ENCODE assay signal across 8 mouse cellular contexts in genomic region chr7:105633801-105634135, GRCm38 (mm10). TPM values are rescaled to one million over a fixed set of nuclear protein-coding genes. Genes with fewer than 3 reads are reported as not detected.
A peak's percentile ranks its signal among the peaks of the same experiment; 100 is the strongest.
DNase-seq lines count a peak whose midpoint lies in the region; ATAC-seq and TF ChIP-seq lines count a peak whose summit lies in the region.

No protein-coding gene starts in this region.

- H3K27me3 ChIP-seq in heart, adult 2 months (ENCODE audit: control insufficient read depth, insufficient read depth, low read length), result no peaks in the 10 kb centered on the region
- H3K27me3 ChIP-seq in forebrain, embryonic 14.5 days (replicated peaks; ENCODE audit: control insufficient read depth, insufficient read depth, low read length), result no peaks in the 10 kb centered on the region
- peaks cover 6% of the 10 kb centered on the region for H3K27me3 ChIP-seq in liver, embryonic 16.5 days (ENCODE audit: control insufficient read depth, insufficient read depth, low read depth, low read length)

- H3K36me3 ChIP-seq in heart, adult 2 months (ENCODE audit: control insufficient read depth, insufficient read depth, low read length), result peaks cover 2% of the 10 kb centered on the region
- peaks cover 19% of the 10 kb centered on the region for H3K36me3 ChIP-seq in forebrain, embryonic 14.5 days (ENCODE audit: control insufficient read depth, insufficient read depth, low read length)
- no peaks in the 10 kb centered on the region for H3K36me3 ChIP-seq in liver, embryonic 16.5 days (ENCODE audit: control insufficient read depth, insufficient read depth)

- peak overlapping the region; percentile 88 for H3K27ac ChIP-seq in heart, adult 2 months
- H3K27ac ChIP-seq in forebrain, embryonic 14.5 days (ENCODE audit: low read depth, low read length), result peak overlapping the region; percentile 66; the same call in 1 of the 2 replicates
- no peak overlapping the region for H3K27ac ChIP-seq in liver, embryonic 16.5 days (ENCODE audit: low read length)

- ATAC-seq in CD4-positive, CD25-positive, alpha-beta regulatory T cell, adult 4 months, result peak; percentile 5
- no peak for ATAC-seq in forebrain, embryonic 14.5 days
- ATAC-seq in liver, embryonic 16.5 days (ENCODE audit: low read depth), result no peak

- no peak for DNase-seq in heart, adult 2 months
- DNase-seq in heart, adult 18-20 months, result no peak
- DNase-seq in forebrain, embryonic 14.5 days (ENCODE audit: low spot score), result no peak
- no peak for DNase-seq in right cerebral cortex, postnatal 10 days (ENCODE audit: low spot score in 2 of 2)
- no peak for DNase-seq in left cerebral cortex, postnatal 25 days (ENCODE audit: low spot score in 2 of 2)
- DNase-seq in urinary bladder, postnatal 4 days (ENCODE audit: low spot score in 2 of 2), result no peak

- no peak; the same call in 1 of the 2 replicates for TF ChIP-seq POLR2A in heart, adult 2 months (IDR thresholded peaks at IDR 0.05; ENCODE audit: insufficient read depth, low read depth, low read length)

- 7% methylated on average over 10 of the region's 10 CpGs for WGBS in heart, adult 2 months
- WGBS in forebrain, embryonic 14.5 days, result 4% methylated on average over 10 of the region's 10 CpGs
- WGBS in liver, embryonic 16.5 days (ENCODE audit: insufficient replicate concordance), result 4% methylated on average over 10 of the region's 10 CpGs

- peak overlapping the region; percentile 77 for H3K4me2 ChIP-seq in forebrain, embryonic 14.5 days (ENCODE audit: low read length)
- H3K4me2 ChIP-seq in liver, embryonic 16.5 days (ENCODE audit: low read depth, low read length), result peak overlapping the region; percentile 93

- H3K4me1 ChIP-seq in heart, adult 2 months (ENCODE audit: control insufficient read depth, insufficient read depth, low read length), result peaks cover 4% of the 10 kb centered on the region
- peaks cover 13% of the 10 kb centered on the region for H3K4me1 ChIP-seq in forebrain, embryonic 14.5 days (ENCODE audit: control insufficient read depth, insufficient read depth, low read length)
- H3K4me1 ChIP-seq in liver, embryonic 16.5 days (ENCODE audit: control insufficient read depth, low read depth, low read length), result peaks cover 11% of the 10 kb centered on the region

- no peaks in the 10 kb centered on the region for H3K9me3 ChIP-seq in forebrain, embryonic 14.5 days (replicated peaks; ENCODE audit: control insufficient read depth, low read length)
- no peaks in the 10 kb centered on the region for H3K9me3 ChIP-seq in liver, embryonic 16.5 days (replicated peaks; ENCODE audit: control insufficient read depth, low read length)

- TF ChIP-seq EP300 in heart, adult 2 months (IDR thresholded peaks at IDR 0.05; ENCODE audit: insufficient read depth, low read depth, low read length), result no peak

- no peak for TF ChIP-seq CTCF in heart, adult 2 months (IDR thresholded peaks at IDR 0.05)

- no peaks in the 10 kb centered on the region for H3K79me2 ChIP-seq in heart, adult 2 months (replicated peaks; ENCODE audit: control insufficient read depth, insufficient read depth, low read length)

- peak overlapping the region; percentile 56 for H3K4me3 ChIP-seq in heart, adult 2 months
- H3K4me3 ChIP-seq in forebrain, embryonic 14.5 days (ENCODE audit: low read depth, low read length), result peak overlapping the region; percentile 83
- peak overlapping the region; percentile 73 for H3K4me3 ChIP-seq in liver, embryonic 16.5 days (ENCODE audit: low read depth, low read length)

- intact Hi-C loops in heart, adult 2 months (cut with DNase I), result loop anchor here (2.0 kb wide), 1 partner anchor 103 kb away; the partner anchor contains the start of genes Ilk and Rrp8
- intact Hi-C loops in left cerebral cortex, postnatal 25 days (cut with DNase I), result loop anchor here (2.0 to 5.0 kb wide), 3 partner anchors 53 to 231 kb away; partner anchors contain the start of genes Apbb1, Cnga4, Fam160a2 and Smpd1

- H3K9ac ChIP-seq in heart, adult 2 months (ENCODE audit: low read depth, low read length), result peak overlapping the region; percentile 83
- peak overlapping the region; percentile 87 for H3K9ac ChIP-seq in forebrain, embryonic 14.5 days (ENCODE audit: low read length)
- H3K9ac ChIP-seq in liver, embryonic 16.5 days (ENCODE audit: low read depth, low read length), result peak overlapping the region; percentile 66

RNA-seq across cellular contexts. Expression of gene Trim3, which starts 0.4 kb away (rescaled TPM):
- 10 to 100 TPM; 20.5 to 23.0 TPM for total RNA-seq in heart, adult 2 months (2021)
- 39.8 and 41.1 TPM in 2 replicates for polyA plus RNA-seq in heart, adult 2 months (2012; rRNA removed)
- 10 to 100 TPM; 20.7 to 21.3 TPM for total RNA-seq in heart, adult 18-20 months (2021)
- 1 to 10 TPM; 1.7 to 6.7 TPM for polyA plus RNA-seq in CD4-positive, CD25-positive, alpha-beta regulatory T cell, adult 4 months (2017; shearing (Covaris generic))
- 41.0 and 52.4 TPM in 2 replicates for polyA plus RNA-seq in forebrain, embryonic 14.5 days (2014; fragmentation: Nextera tagmentation; extraction: Ambion mirVana)
- 3.1 and 4.6 TPM in 2 replicates for polyA plus RNA-seq in liver, embryonic 16.5 days (2015; fragmentation: Nextera tagmentation; extraction: Ambion mirVana)
- 100 to 1,000 TPM; 149 to 152 TPM for total RNA-seq in left cerebral cortex, postnatal 25 days (2021)

RNA-seq across cellular contexts. Expression of gene Timm10b, which starts 6.1 kb away (rescaled TPM):
- total RNA-seq in heart, adult 2 months (2021), result 10 to 100 TPM; 70.8 to 78.5 TPM
- polyA plus RNA-seq in heart, adult 2 months (2012; rRNA removed), result 83.6 and 92.9 TPM in 2 replicates
- total RNA-seq in heart, adult 18-20 months (2021), result 10 to 100 TPM; 77.9 to 82.3 TPM
- polyA plus RNA-seq in CD4-positive, CD25-positive, alpha-beta regulatory T cell, adult 4 months (2017; shearing (Covaris generic)), result 100 to 1,000 TPM; 198 TPM
- 137 and 144 TPM in 2 replicates for polyA plus RNA-seq in forebrain, embryonic 14.5 days (2014; fragmentation: Nextera tagmentation; extraction: Ambion mirVana)
- 91.7 and 106 TPM in 2 replicates for polyA plus RNA-seq in liver, embryonic 16.5 days (2015; fragmentation: Nextera tagmentation; extraction: Ambion mirVana)
- 10 to 100 TPM; 62.8 to 69.2 TPM for total RNA-seq in left cerebral cortex, postnatal 25 days (2021)

RNA-seq across cellular contexts. Expression of gene Arfip2, which starts 6.4 kb away (rescaled TPM):
- 10 to 100 TPM; 13.6 TPM for total RNA-seq in heart, adult 2 months (2021)
- polyA plus RNA-seq in heart, adult 2 months (2012; rRNA removed), result 30.4 and 40.1 TPM in 2 replicates
- total RNA-seq in heart, adult 18-20 months (2021), result 10 to 100 TPM; 11.6 to 12.4 TPM
- polyA plus RNA-seq in CD4-positive, CD25-positive, alpha-beta regulatory T cell, adult 4 months (2017; shearing (Covaris generic)), result 10 to 100 TPM in 1 of 2 experiments, 1 to 10 TPM in 1; 9.7 to 16.9 TPM
- polyA plus RNA-seq in forebrain, embryonic 14.5 days (2014; fragmentation: Nextera tagmentation; extraction: Ambion mirVana), result 92.9 and 97.6 TPM in 2 replicates
- polyA plus RNA-seq in liver, embryonic 16.5 days (2015; fragmentation: Nextera tagmentation; extraction: Ambion mirVana), result 11.0 and 11.2 TPM in 2 replicates
- 100 to 1,000 TPM; 102 to 106 TPM for total RNA-seq in left cerebral cortex, postnatal 25 days (2021)

RNA-seq across cellular contexts. Expression of gene Gm45799, which starts 6.6 kb away (rescaled TPM):
- 1 to 10 TPM in 1 of 2 experiments, under 1 TPM in 1; 0.78 to 2.0 TPM for total RNA-seq in heart, adult 2 months (2021)
- polyA plus RNA-seq in heart, adult 2 months (2012; rRNA removed), result 66.7 and 188 TPM in 2 replicates
- 1 to 10 TPM; 3.1 to 5.9 TPM for total RNA-seq in heart, adult 18-20 months (2021)
- 10 to 100 TPM in 1 of 2 experiments, 1 to 10 TPM in 1; 6.7 to 12.1 TPM for polyA plus RNA-seq in CD4-positive, CD25-positive, alpha-beta regulatory T cell, adult 4 months (2017; shearing (Covaris generic))
- polyA plus RNA-seq in forebrain, embryonic 14.5 days (2014; fragmentation: Nextera tagmentation; extraction: Ambion mirVana), result 17.4 and 25.0 TPM in 2 replicates
- polyA plus RNA-seq in liver, embryonic 16.5 days (2015; fragmentation: Nextera tagmentation; extraction: Ambion mirVana), result 4.1 and 17.0 TPM in 2 replicates
- 10 to 100 TPM in 1 of 2 experiments, 1 to 10 TPM in 1; 9.9 to 18.2 TPM for total RNA-seq in left cerebral cortex, postnatal 25 days (2021)

RNA-seq across cellular contexts. Expression of gene Dnhd1, which starts 16.9 kb away (rescaled TPM):
- total RNA-seq in heart, adult 2 months (2021), result under 1 TPM; 0.14 to 0.29 TPM
- 1.1 and 1.3 TPM in 2 replicates for polyA plus RNA-seq in heart, adult 2 months (2012; rRNA removed)
- under 1 TPM; 0.23 to 0.30 TPM for total RNA-seq in heart, adult 18-20 months (2021)
- polyA plus RNA-seq in CD4-positive, CD25-positive, alpha-beta regulatory T cell, adult 4 months (2017; shearing (Covaris generic)), result 1 to 10 TPM in 1 of 2 experiments, under 1 TPM in 1; 0.83 to 3.2 TPM
- polyA plus RNA-seq in forebrain, embryonic 14.5 days (2014; fragmentation: Nextera tagmentation; extraction: Ambion mirVana), result 0.96 and 1.1 TPM in 2 replicates
- polyA plus RNA-seq in liver, embryonic 16.5 days (2015; fragmentation: Nextera tagmentation; extraction: Ambion mirVana), result 0.13 and 0.16 TPM in 2 replicates
- total RNA-seq in left cerebral cortex, postnatal 25 days (2021), result 1 to 10 TPM; 4.6 to 5.6 TPM
